Mouse (Mus musculus) G1E-ER4 (cell line): ENCODE results near the gene Casp7. TPM values are rescaled to one million over a fixed set of nuclear protein-coding genes. Genes with fewer than 3 reads are reported as not detected.

ENCODE experiments used
- GATA1 ChIP-seq: IDR thresholded peaks from one replicate; pipeline ENCODE4 v1.8.0; 2012; ENCODE audit warnings: low read length, inconsistent platforms
- polyA plus RNA-seq: library from polyadenylated mRNA; stranded (reverse); fragments of >175 nt; gene quantifications from 2 replicates; pipeline ENCODE4 v1.2.3, GENCODE M21; 2012

Gene Casp7
- polyA plus RNA-seq: 10.5 and 15.2 TPM in 2 replicates

- TF ChIP-seq GATA1: no peak
Measured at GRCm38 (mm10) chr19:56396669-56397621, at the start of gene Casp7. Gene Casp7, plus strand, starts transcription at chr19:56397129.

- TF ChIP-seq GATA1: no peak
Measured at GRCm38 (mm10) chr19:56349295-56349694, 47.6 kb upstream of the Casp7 start.

- no peak for TF ChIP-seq GATA1
Measured at GRCm38 (mm10) chr19:56353689-56354088, 43.2 kb upstream of the Casp7 start.

- no peak for TF ChIP-seq GATA1
Measured at GRCm38 (mm10) chr19:56355201-56355600, 41.7 kb upstream of the Casp7 start.

GRCm38 (mm10) chr19:56356480-56357373 lies 40.2 kb upstream of the Casp7 start:
- no peak for TF ChIP-seq GATA1

- TF ChIP-seq GATA1: no peak
Measured at GRCm38 (mm10) chr19:56358890-56359289, 38.0 kb upstream of the Casp7 start.

DNA sequence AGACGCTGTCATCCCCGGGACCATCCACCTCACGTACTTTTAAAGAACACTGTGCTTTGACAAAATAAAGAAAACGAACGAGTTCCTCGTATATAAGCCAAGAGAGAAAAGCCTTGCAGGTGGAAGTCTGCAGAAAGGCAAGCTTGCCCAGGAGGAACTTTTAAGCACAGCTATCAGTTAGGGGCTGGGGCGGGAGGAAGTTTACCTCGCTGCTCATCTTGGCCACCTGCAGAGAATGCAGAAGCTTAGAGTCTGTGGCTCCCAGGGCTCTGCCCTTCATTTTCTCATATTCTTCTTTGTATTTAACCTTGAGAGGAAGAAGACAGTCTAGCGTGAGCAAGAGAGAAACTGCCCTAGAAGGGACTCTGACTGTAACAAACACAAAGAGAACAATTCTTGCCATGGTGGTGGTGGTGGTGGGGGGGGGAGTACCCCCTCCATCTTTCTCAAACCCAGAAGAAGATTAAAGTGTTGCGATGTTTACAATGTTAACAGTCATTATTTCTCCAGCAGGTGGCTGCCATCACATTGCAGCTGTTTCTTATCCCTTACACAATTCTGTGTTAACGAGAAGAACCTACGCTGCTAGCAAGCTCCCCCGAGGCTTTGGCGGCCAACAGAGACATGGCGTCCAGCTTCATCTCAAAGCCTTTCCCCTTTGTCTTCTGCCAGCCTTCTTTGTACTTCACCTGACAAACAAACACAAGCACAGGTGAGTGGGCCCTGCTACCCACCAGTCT lies 33.0 kb upstream of the Casp7 start:
- TF ChIP-seq GATA1: no peak

GRCm38 (mm10) chr19:56364563-56364962 lies 32.4 kb upstream of the Casp7 start:
- TF ChIP-seq GATA1: no peak

- TF ChIP-seq GATA1: no peak
Measured at GRCm38 (mm10) chr19:56366168-56366567, 30.8 kb upstream of the Casp7 start.

DNA sequence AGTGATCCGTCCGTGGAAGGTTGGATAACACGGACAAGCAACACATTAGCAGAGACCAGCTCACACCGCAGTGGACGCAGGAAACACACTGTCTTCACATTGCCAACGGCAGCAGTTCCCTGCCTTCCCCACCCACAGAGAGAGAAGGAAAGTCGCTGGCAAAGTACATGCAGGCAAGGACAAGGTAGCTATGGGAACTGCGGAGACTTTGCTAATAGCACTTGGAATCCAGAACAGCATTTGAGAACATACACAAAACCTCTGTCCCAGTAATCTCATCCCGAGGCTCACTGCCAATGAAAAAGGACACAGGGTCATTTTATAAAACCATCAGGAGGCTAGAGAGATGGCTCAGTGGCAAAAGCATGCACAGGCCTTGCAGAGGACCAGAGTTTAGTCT lies 30.3 kb upstream of the Casp7 start:
- no peak for TF ChIP-seq GATA1

- TF ChIP-seq GATA1: no peak
Measured at GRCm38 (mm10) chr19:56367778-56368177, 29.2 kb upstream of the Casp7 start.

DNA sequence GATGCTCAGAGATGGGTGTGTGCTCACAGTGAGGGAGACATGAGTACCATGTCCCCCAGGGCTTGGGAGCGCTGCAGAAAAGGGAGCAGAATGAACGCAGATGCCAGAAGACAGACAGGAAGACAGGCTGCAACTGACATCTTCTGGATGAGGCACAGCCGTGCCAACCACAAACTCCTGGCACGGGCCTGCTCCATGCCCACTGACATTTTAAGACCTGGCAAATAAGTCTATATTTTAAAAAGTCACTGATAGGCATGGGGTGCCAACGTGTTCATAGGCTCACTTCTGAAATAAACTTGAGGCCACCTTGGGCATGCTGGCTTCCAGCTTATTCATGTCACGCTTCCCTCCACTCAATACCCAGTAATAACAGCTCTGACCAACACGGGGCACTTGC lies 28.0 kb upstream of the Casp7 start:
- no peak for TF ChIP-seq GATA1

DNA sequence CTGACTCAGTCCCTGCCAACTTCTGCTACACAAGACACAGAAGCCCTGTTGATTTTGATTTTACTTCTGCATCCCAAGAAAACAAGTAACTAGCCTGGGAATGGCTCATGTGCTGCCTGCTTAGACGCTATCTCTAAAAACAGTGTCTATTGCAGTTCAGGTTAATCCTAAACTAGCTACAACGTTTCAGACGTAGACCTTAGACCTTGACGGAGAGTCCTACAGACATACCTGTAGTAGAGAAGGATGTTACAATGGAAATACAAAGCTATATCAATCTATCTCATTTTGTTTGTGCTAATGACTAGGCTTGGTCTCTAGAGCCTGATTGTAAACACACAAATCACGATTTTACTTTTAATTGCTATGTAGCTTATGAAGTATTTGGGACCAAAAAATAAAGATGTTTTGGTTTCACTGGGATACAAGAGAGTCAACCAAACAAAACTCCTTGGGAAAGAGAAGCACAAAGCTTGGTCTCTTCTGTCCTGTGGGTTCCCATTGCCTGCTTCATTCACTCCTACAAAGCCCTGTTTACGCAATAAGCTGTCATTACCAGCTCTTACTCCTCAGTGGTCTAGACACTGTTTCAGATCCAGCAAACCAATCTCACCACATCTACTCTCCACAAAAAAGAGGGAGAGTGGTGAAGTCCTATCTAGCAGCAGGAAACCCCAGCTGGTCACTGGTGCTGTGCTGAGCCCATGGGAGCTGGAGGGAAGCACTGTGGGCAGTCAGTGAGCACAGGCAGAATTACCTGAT lies 26.4 kb upstream of the Casp7 start:
- TF ChIP-seq GATA1: no peak

DNA sequence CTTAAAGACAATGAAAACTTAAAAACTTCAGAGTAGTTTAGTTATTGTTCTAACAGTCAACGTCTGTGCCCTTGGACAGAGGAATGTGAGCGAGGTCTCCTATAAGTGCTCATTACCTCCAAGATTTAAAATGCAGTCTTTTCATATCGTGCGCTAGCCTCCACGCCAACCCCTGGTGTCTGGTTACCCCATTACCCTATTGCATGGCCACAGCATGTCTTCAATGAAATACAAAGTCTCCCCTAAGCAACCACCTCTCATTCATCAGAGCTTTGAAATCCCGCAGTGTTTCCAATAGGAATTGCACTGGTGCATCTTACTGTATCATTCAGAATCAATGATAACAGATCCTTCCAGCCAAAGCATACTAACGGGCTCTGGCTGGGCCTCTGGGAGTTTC lies 24.7 kb upstream of the Casp7 start:
- TF ChIP-seq GATA1: no peak

GRCm38 (mm10) chr19:56373246-56373645 lies 23.7 kb upstream of the Casp7 start:
- TF ChIP-seq GATA1: no peak
